Mouse (Mus musculus) megakaryocyte, embryonic 14.5 days (primary cell): Measurements from ENCODE around the gene Hist1h2bf.
"Not testable (repeated sequence)": the region's sequence is repeated elsewhere in the genome, so short reads cannot be mapped to it uniquely, and the experiment has no call there.

Experiments
- FLI1 ChIP-seq: IDR thresholded peaks from 2 replicates; pipeline ENCODE4 v1.6.1; 2012; ENCODE audit warnings: low read length, inconsistent platforms, mixed read lengths
- GATA1 ChIP-seq: IDR thresholded peaks from 3 replicates; pipeline ENCODE4 v1.6.1; 2012; ENCODE audit warnings: mixed read lengths, low read length, inconsistent platforms, borderline replicate concordance

DNA sequence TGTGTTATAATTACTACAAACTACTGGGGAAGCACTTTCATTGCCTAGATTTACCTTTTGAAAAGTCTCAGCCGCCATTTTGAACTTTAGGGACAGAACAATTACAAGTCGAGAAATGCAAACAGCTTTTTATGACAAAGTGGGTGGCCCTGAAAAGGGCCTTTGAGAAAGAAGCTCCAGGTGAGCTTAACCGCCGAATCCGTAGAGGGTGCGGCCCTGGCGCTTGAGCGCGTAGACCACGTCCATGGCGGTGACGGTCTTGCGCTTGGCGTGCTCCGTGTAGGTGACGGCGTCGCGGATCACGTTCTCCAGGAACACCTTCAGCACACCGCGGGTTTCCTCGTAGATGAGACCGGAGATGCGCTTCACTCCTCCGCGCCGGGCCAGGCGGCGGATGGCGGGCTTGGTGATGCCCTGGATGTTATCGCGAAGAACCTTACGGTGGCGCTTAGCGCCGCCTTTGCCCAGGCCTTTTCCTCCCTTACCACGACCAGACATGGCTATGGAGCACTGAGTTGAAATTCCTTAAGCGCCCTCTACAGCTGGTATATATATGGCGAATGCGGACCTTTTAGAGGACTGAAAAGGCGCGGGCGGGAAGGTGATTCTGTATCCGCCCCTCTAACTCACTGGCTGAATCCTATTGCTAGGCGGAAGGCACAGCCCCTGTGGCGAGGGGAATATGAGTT lies 22.7 kb downstream of the Hist1h2bf start, which contains the start of gene Hist1h4f:
- not testable (repeated sequence) for TF ChIP-seq GATA1, FLI1
